Mouse (Mus musculus): Measurements from ENCODE around the gene Naglu.

GRCm38 (mm10) chr11:101109351-101109750 is 39.5 kb downstream of the Naglu start:
- TF ChIP-seq POLR2A (IDR thresholded peaks at IDR 0.05; ENCODE audit: borderline replicate concordance, extremely low read depth, insufficient read depth, insufficient read length, poor library complexity, severe bottlenecking) (no peak), CTCF (IDR thresholded peaks at IDR 0.05; ENCODE audit: borderline replicate concordance, extremely low read depth, insufficient read depth, insufficient read length) (no peak)

Data from brain, embryonic 14.5 days (tissue).